Mouse (Mus musculus) splenic B cell, adult 2 months (primary cell): ENCODE measurements around the gene Rnf19b.
A peak's percentile ranks its signal among the peaks of the same experiment; 100 is the strongest.

Experiments
- DNase-seq: peaks from one replicate; pipeline ENCODE4 v3.0.0-alpha.2; 2011; ENCODE audit warnings: low read depth, low spot score
- H3K27me3 ChIP-seq: 2 replicates; pipeline ENCODE4 v1.6.1; 2012; ENCODE audit warnings: mild to moderate bottlenecking, low read length, moderate library complexity, mixed read lengths; ENCODE audit not compliant: control insufficient read depth, poor library complexity, insufficient read depth, severe bottlenecking
- H3K36me3 ChIP-seq: 2 replicates; pipeline ENCODE4 v1.6.1; 2012; ENCODE audit warnings: mild to moderate bottlenecking, low read length, moderate library complexity, mixed read lengths; ENCODE audit not compliant: control insufficient read depth, poor library complexity, insufficient read depth, severe bottlenecking

Rnf19b gene

GRCm38 (mm10) chr4:129130149-129130548 is 72.1 kb downstream of the Rnf19b start:
- DNase-seq: peak; percentile 72
- Histone ChIP-seq H3K27me3 (no peaks in the 10 kb centered on the region; the same call in none of the 2 replicates), H3K36me3 (no peaks in the 10 kb centered on the region)

- no peaks in the 10 kb centered on the region; the same call in 1 of the 2 replicates for H3K27me3 ChIP-seq
- DNase-seq: peak; percentile 66
These were observed 72.8 kb downstream of the Rnf19b start for GRCm38 (mm10) chr4:129130755-129131303.

DNA sequence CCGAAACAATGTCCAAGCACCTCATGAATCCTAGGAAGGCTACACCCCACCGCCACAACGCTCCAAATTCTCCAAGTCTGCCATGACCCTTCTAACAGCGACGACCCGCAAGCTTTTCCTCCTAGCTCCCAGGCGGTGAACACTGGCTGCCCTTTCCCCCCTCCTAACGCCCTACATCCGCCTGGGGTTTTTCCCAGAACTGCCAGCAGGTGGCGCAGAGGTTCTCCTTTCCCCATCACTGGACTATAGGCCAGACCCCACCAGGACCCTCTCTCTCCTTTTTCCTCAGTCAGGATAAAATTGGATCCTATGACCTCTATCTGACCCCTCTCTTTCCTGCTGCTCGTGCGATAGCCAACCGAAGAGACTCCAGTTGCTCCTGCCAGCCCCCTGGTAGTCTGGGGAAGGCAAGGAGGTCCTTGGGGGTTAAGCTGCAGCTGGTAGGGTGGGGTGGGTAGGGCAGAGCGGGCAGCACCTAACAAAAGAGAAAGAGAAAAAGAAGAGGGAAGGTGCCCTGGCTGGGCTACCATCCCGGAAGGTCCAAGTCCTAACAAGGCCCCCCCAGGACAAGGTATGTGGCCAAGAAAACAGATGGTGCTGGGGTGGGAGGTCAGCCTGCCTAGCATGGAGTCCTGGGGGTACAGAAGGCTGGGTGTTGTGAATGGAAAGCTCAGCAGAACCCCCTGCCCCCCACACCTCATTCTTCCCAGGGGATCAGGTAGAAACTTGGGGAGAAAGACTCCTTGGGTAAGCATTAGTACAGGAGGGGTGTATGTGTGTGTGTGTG is 76.9 kb downstream of the Rnf19b start:
- Histone ChIP-seq H3K36me3 (no peaks in the 10 kb centered on the region), H3K27me3 (no peaks in the 10 kb centered on the region)
- peak; percentile 78 for DNase-seq

More at GRCm38 (mm10) chr4:129130755-129131303, 72.8 kb downstream of the Rnf19b start:
- no peaks in the 10 kb centered on the region for H3K36me3 ChIP-seq
